Mouse (Mus musculus): Measurements from ENCODE around the gene Mrap2.

- TF ChIP-seq FLI1 (IDR thresholded peaks at IDR 0.05; ENCODE audit: low read length) (no peak), GATA1 (IDR thresholded peaks at IDR 0.05; ENCODE audit: borderline replicate concordance, low read length) (no peak)
These were observed 46.1 kb upstream of the Mrap2 start for GRCm38 (mm10) chr9:87097989-87098388.
